Mouse (Mus musculus): ENCODE measurements around the gene Ptprj. TPM values are rescaled to one million over a fixed set of nuclear protein-coding genes. Genes with fewer than 3 reads are reported as not detected.

Ptprj gene
- polyA plus RNA-seq, 1 experiment from 2014 or later, result 4.2 TPM

- Histone ChIP-seq H3K9ac (replicated peaks; ENCODE audit: low read depth) (peak overlapping the region; percentile 61), H3K27me3 (replicated peaks; ENCODE audit: insufficient read depth, low read length) (no peaks in the 10 kb centered on the region), H3K9me3 (ENCODE audit: low read length) (no peaks in the 10 kb centered on the region), H3K4me2 (replicated peaks; ENCODE audit: low read depth, low read length) (peak overlapping the region; percentile 97), H3K4me3 (ENCODE audit: low read depth, low read length) (peak overlapping the region; percentile 82), H3K36me3 (ENCODE audit: insufficient read depth, low read length) (no peaks in the 10 kb centered on the region), H3K4me1 (ENCODE audit: insufficient read depth, low read depth, low read length) (no peaks in the 10 kb centered on the region), H3K27ac (ENCODE audit: low read length) (peak overlapping the region; percentile 91)
- DNase-seq (ENCODE audit: low spot score) (peak; percentile 71), ATAC-seq (peak; percentile 37)
- 2% methylated on average over 37 of the region's 44 CpGs for WGBS
- TF ChIP-seq EP300 (IDR thresholded peaks at IDR 0.05), result no peak
- TF ChIP-seq CTCF (IDR thresholded peaks at IDR 0.05), result peak; percentile 63
These were observed 665 bp downstream of the Ptprj start for GRCm38 (mm10) chr2:90579728-90580235.

GRCm38 (mm10) chr2:90579038-90579727 lies 1.3 kb downstream of the Ptprj start:
- peak; percentile 25 for DNase-seq (ENCODE audit: low spot score)
- no peaks in the 10 kb centered on the region for H3K36me3 ChIP-seq (ENCODE audit: insufficient read depth, low read length)
- H3K27ac ChIP-seq (ENCODE audit: low read length), result peak overlapping the region; percentile 91; the same call in 1 of the 2 replicates
- no peak for ATAC-seq
- H3K4me2 ChIP-seq (replicated peaks; ENCODE audit: low read depth, low read length), result peak overlapping the region; percentile 97
- H3K9ac ChIP-seq (replicated peaks; ENCODE audit: low read depth), result peak overlapping the region; percentile 61
- WGBS, result 5% methylated on average over 22 of the region's 23 CpGs
- no peaks in the 10 kb centered on the region for H3K27me3 ChIP-seq (replicated peaks; ENCODE audit: insufficient read depth, low read length)
- no peak for TF ChIP-seq EP300 (IDR thresholded peaks at IDR 0.05)
- TF ChIP-seq CTCF (IDR thresholded peaks at IDR 0.05), result no peak
- H3K4me3 ChIP-seq (ENCODE audit: low read depth, low read length), result peak overlapping the region; percentile 82
- no peaks in the 10 kb centered on the region for H3K9me3 ChIP-seq (ENCODE audit: low read length)
- H3K4me1 ChIP-seq (ENCODE audit: insufficient read depth, low read depth, low read length), result no peaks in the 10 kb centered on the region

GRCm38 (mm10) chr2:90577451-90578279 lies 2.8 kb downstream of the Ptprj start:
- DNase-seq (ENCODE audit: low spot score), result peak; percentile 34
- H3K4me1 ChIP-seq (ENCODE audit: insufficient read depth, low read depth, low read length), result no peaks in the 10 kb centered on the region
- 85% methylated on average over 7 of the region's 7 CpGs for WGBS
- no peak for ATAC-seq
- H3K4me2 ChIP-seq (replicated peaks; ENCODE audit: low read depth, low read length), result no peak overlapping the region
- no peak overlapping the region for H3K27ac ChIP-seq (ENCODE audit: low read length)
- TF ChIP-seq CTCF (IDR thresholded peaks at IDR 0.05) (no peak), EP300 (IDR thresholded peaks at IDR 0.05) (no peak)
- no peaks in the 10 kb centered on the region for H3K27me3 ChIP-seq (replicated peaks; ENCODE audit: insufficient read depth, low read length)
- H3K36me3 ChIP-seq (ENCODE audit: insufficient read depth, low read length), result no peaks in the 10 kb centered on the region
- H3K4me3 ChIP-seq (ENCODE audit: low read depth, low read length), result no peak overlapping the region
- no peaks in the 10 kb centered on the region for H3K9me3 ChIP-seq (ENCODE audit: low read length)
- H3K9ac ChIP-seq (replicated peaks; ENCODE audit: low read depth), result no peak overlapping the region

DNA sequence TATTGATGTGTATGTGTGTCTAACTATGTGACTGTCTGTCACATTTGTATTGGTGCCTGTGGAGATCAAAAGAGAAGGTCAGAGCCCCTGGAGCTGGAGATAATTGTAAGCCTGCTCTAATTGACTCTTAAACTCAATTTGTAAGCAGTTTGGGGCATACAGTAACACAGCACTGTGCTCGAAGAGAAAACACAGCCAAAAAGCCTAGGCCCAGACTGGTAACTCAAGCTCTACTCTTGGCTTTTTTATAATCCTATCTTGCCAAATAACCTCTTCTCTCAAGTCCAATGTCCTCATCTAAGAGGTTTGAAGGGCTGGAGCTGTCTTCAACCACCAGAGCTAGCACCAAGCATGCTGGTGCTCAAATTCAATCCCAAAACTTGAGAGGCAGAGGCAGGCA lies 3.5 kb downstream of the Ptprj start:
- WGBS, result 60% methylated on average over 1 of the region's 1 CpGs
- Histone ChIP-seq H3K27ac (ENCODE audit: low read length) (no peak overlapping the region), H3K27me3 (replicated peaks; ENCODE audit: insufficient read depth, low read length) (no peaks in the 10 kb centered on the region), H3K36me3 (ENCODE audit: insufficient read depth, low read length) (no peaks in the 10 kb centered on the region), H3K9ac (replicated peaks; ENCODE audit: low read depth) (no peak overlapping the region), H3K4me3 (ENCODE audit: low read depth, low read length) (no peak overlapping the region), H3K4me1 (ENCODE audit: insufficient read depth, low read depth, low read length) (peaks cover 5% of the 10 kb centered on the region; the same call in 1 of the 2 replicates), H3K4me2 (replicated peaks; ENCODE audit: low read depth, low read length) (no peak overlapping the region), H3K9me3 (ENCODE audit: low read length) (no peaks in the 10 kb centered on the region)
- ATAC-seq, result no peak
- DNase-seq (ENCODE audit: low spot score), result no peak
- TF ChIP-seq EP300 (IDR thresholded peaks at IDR 0.05) (no peak), CTCF (IDR thresholded peaks at IDR 0.05) (no peak)

- no peaks in the 10 kb centered on the region for H3K36me3 ChIP-seq (ENCODE audit: insufficient read depth, low read length)
- peaks cover 5% of the 10 kb centered on the region; the same call in 1 of the 2 replicates for H3K4me1 ChIP-seq (ENCODE audit: insufficient read depth, low read depth, low read length)
- H3K4me3 ChIP-seq (ENCODE audit: low read depth, low read length), result no peak overlapping the region
- H3K27ac ChIP-seq (ENCODE audit: low read length), result no peak overlapping the region
- no peak overlapping the region for H3K4me2 ChIP-seq (replicated peaks; ENCODE audit: low read depth, low read length)
- H3K27me3 ChIP-seq (replicated peaks; ENCODE audit: insufficient read depth, low read length), result no peaks in the 10 kb centered on the region
- H3K9ac ChIP-seq (replicated peaks; ENCODE audit: low read depth), result no peak overlapping the region
- no peak for DNase-seq (ENCODE audit: low spot score)
- 86% methylated on average over 6 of the region's 6 CpGs for WGBS
- no peak for ATAC-seq
- TF ChIP-seq CTCF (IDR thresholded peaks at IDR 0.05) (no peak), EP300 (IDR thresholded peaks at IDR 0.05) (no peak)
- H3K9me3 ChIP-seq (ENCODE audit: low read length), result no peaks in the 10 kb centered on the region
These were observed 4.0 kb downstream of the Ptprj start for GRCm38 (mm10) chr2:90576411-90576810.

DNA sequence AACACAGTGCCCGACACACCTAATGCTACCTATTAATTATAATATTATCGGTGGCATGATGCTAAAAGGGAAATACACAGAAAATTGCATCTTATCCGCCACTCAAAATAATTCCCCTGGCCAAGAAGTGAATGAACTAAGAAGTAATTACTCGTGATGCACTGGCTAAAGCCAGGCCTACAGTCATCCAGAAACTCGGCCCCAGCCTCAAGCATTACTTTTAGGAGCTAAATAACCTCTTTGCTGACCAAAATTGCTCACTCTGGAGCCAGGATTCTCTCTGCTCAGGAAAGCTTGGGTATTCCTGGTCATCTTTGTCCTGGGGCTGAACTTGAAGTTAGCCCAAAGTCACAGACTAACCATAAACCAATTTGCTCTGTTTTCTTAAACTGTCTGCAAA lies 4.7 kb downstream of the Ptprj start:
- Histone ChIP-seq H3K36me3 (ENCODE audit: insufficient read depth, low read length) (no peaks in the 10 kb centered on the region), H3K9me3 (ENCODE audit: low read length) (no peaks in the 10 kb centered on the region), H3K4me2 (replicated peaks; ENCODE audit: low read depth, low read length) (no peak overlapping the region), H3K27me3 (replicated peaks; ENCODE audit: insufficient read depth, low read length) (no peaks in the 10 kb centered on the region), H3K27ac (ENCODE audit: low read length) (no peak overlapping the region), H3K9ac (replicated peaks; ENCODE audit: low read depth) (no peak overlapping the region), H3K4me3 (ENCODE audit: low read depth, low read length) (no peak overlapping the region), H3K4me1 (ENCODE audit: insufficient read depth, low read depth, low read length) (peaks cover 5% of the 10 kb centered on the region; the same call in 1 of the 2 replicates)
- TF ChIP-seq CTCF (IDR thresholded peaks at IDR 0.05) (no peak), EP300 (IDR thresholded peaks at IDR 0.05) (no peak)
- DNase-seq (ENCODE audit: low spot score), result no peak
- WGBS, result 81% methylated on average over 5 of the region's 5 CpGs
- ATAC-seq, result no peak

All from lung, postnatal 0 days (tissue).